Mouse (Mus musculus) lung, embryonic 15.5 days (tissue): ENCODE measurements at regions not wholly inside any gene's neighbourhood (a gene's known extent, or its start where the extent isn't known, plus 50 kb on each side); places are given as distances from the start of the nearest gene placed in this dataset.

Experiments
- ATAC-seq: fragments of 200-750 bp; cut with Nextera tagmentation; 2 replicates; pipeline ENCODE4 v1.8.0; 2017; ENCODE audit warnings: moderate number of reproducible peaks, borderline replicate concordance; ENCODE audit not compliant: low FRiP score, low TSS enrichment; ENCODE audit errors: extremely low read depth
- H3K27ac ChIP-seq: fragments of 300-500 bp; sonication (generic); 2 replicates; pipeline ENCODE4 v1.5.1; 2015; ENCODE audit warnings: moderate library complexity, mild to moderate bottlenecking, inconsistent platforms
- H3K27me3 ChIP-seq: fragments of 300-500 bp; sonication (generic); 2 replicates; pipeline ENCODE4 v1.6.1; 2015; ENCODE audit warnings: inconsistent platforms
- H3K36me3 ChIP-seq: fragments of 300-500 bp; sonication (generic); 2 replicates; pipeline ENCODE4 v1.6.1; 2015; ENCODE audit warnings: inconsistent platforms
- H3K4me1 ChIP-seq: fragments of 300-500 bp; sonication (generic); 2 replicates; pipeline ENCODE4 v1.6.1; 2015; ENCODE audit warnings: inconsistent platforms
- H3K4me2 ChIP-seq: fragments of 300-500 bp; sonication (generic); 2 replicates; pipeline ENCODE4 v1.6.1; 2015; ENCODE audit warnings: inconsistent platforms, mild to moderate bottlenecking, moderate library complexity
- H3K4me3 ChIP-seq: fragments of 300-500 bp; sonication (generic); 2 replicates; pipeline ENCODE4 v1.5.1; 2015; ENCODE audit warnings: mild to moderate bottlenecking, inconsistent platforms
- H3K9ac ChIP-seq: fragments of 300-500 bp; sonication (generic); 2 replicates; pipeline ENCODE4 v1.6.1; 2015; ENCODE audit warnings: inconsistent platforms
- H3K9me3 ChIP-seq: fragments of 300-500 bp; sonication (generic); 2 replicates; pipeline ENCODE4 v1.6.1; 2016; ENCODE audit warnings: inconsistent platforms
- WGBS: fragments of 180-500 bp; shearing (Covaris S2); methylation state at CpG from one replicate; pipeline ENCODE4 v1.1.7; 2015; 5-methylcytosine and 5-hydroxymethylcytosine counted together

- H3K4me2 ChIP-seq, result no peak overlapping the region
- no peak overlapping the region for H3K4me3 ChIP-seq
- no peak for ATAC-seq
- H3K27me3 ChIP-seq, result no peaks in the 10 kb centered on the region
- no peaks in the 10 kb centered on the region for H3K36me3 ChIP-seq
- no peaks in the 10 kb centered on the region for H3K4me1 ChIP-seq
- H3K27ac ChIP-seq, result no peak overlapping the region
- no peak overlapping the region for H3K9ac ChIP-seq
- no peaks in the 10 kb centered on the region for H3K9me3 ChIP-seq
- 36% methylated on average over 3 of the region's 3 CpGs for WGBS
Observed at GRCm38 (mm10) chr12:8864830-8865229, 56.6 kb upstream of the Laptm4a start.

- Histone ChIP-seq H3K9me3 (no peaks in the 10 kb centered on the region), H3K27ac (no peak overlapping the region), H3K4me2 (no peak overlapping the region), H3K4me3 (no peak overlapping the region), H3K27me3 (no peaks in the 10 kb centered on the region), H3K9ac (no peak overlapping the region), H3K36me3 (no peaks in the 10 kb centered on the region), H3K4me1 (no peaks in the 10 kb centered on the region)
- no peak for ATAC-seq
- WGBS, result 42% methylated on average over 1 of the region's 1 CpGs
Observed at GRCm38 (mm10) chr12:8865250-8865649, 56.2 kb upstream of the Laptm4a start.

- no peak overlapping the region for H3K9ac ChIP-seq
Observed at GRCm38 (mm10) chr12:8867104-8867503, 54.4 kb upstream of the Laptm4a start.

GRCm38 (mm10) chr12:8868690-8869089, 52.8 kb upstream of the Laptm4a start:
- Histone ChIP-seq H3K4me3 (no peak overlapping the region), H3K9ac (no peak overlapping the region), H3K27ac (no peak overlapping the region), H3K4me1 (no peaks in the 10 kb centered on the region), H3K9me3 (no peaks in the 10 kb centered on the region), H3K27me3 (no peaks in the 10 kb centered on the region), H3K36me3 (no peaks in the 10 kb centered on the region), H3K4me2 (no peak overlapping the region)
- WGBS, result 60% methylated on average over 6 of the region's 6 CpGs
- ATAC-seq, result no peak

More at GRCm38 (mm10) chr12:8867104-8867503, 54.4 kb upstream of the Laptm4a start:
- Histone ChIP-seq H3K4me3 (no peak overlapping the region), H3K27ac (no peak overlapping the region), H3K36me3 (no peaks in the 10 kb centered on the region), H3K4me1 (no peaks in the 10 kb centered on the region), H3K9me3 (no peaks in the 10 kb centered on the region), H3K4me2 (no peak overlapping the region), H3K27me3 (no peaks in the 10 kb centered on the region)
- ATAC-seq, result no peak
- WGBS, result 31% methylated on average over 1 of the region's 1 CpGs

GRCm38 (mm10) chr12:8869190-8869589, 52.3 kb upstream of the Laptm4a start:
- ATAC-seq, result no peak
- H3K9me3 ChIP-seq, result no peaks in the 10 kb centered on the region
- 15% methylated on average over 1 of the region's 1 CpGs for WGBS
- no peak overlapping the region for H3K4me3 ChIP-seq
- no peak overlapping the region for H3K27ac ChIP-seq
- H3K4me1 ChIP-seq, result no peaks in the 10 kb centered on the region
- no peaks in the 10 kb centered on the region for H3K27me3 ChIP-seq
- H3K36me3 ChIP-seq, result no peaks in the 10 kb centered on the region
- H3K4me2 ChIP-seq, result no peak overlapping the region
- H3K9ac ChIP-seq, result no peak overlapping the region
